Mouse (Mus musculus): Measurements from ENCODE around the gene Fam187a. TPM values are rescaled to one million over a fixed set of nuclear protein-coding genes. Genes with fewer than 3 reads are reported as not detected.

The Fam187a gene
- polyA plus RNA-seq, 1 experiment from 2014 or later = not detected

DNA sequence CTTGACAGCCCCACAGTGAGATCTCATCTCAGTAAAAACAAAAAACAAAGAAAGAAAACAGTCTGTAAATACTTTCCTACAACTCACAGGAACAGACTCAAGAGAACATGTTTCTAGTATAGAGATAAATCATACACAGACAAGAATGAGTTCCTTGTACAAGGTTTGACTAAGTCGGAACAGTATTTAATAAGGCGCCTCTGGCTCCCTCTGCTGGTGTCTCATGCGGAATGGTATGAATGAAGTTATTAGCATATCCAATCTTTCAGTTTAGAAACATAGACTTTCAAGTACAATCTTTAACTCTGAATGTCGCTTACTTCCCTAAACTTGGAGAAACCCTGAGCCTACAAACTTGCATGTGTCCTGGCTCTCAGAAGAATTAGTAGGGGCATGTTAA is 20.7 kb upstream of the Fam187a start:
- Histone ChIP-seq H3K9ac (no peak overlapping the region), H3K4me3 (no peak overlapping the region), H3K4me1 (replicated peaks) (no peaks in the 10 kb centered on the region), H3K4me2 (no peak overlapping the region), H3K27ac (replicated peaks) (no peak overlapping the region), H3K9me3 (no peaks in the 10 kb centered on the region), H3K36me3 (peaks cover 60% of the 10 kb centered on the region), H3K27me3 (no peaks in the 10 kb centered on the region)
- 39% methylated on average over 4 of the region's 4 CpGs for WGBS
- ATAC-seq (ENCODE audit: low FRiP score, low read depth) = no peak

DNA sequence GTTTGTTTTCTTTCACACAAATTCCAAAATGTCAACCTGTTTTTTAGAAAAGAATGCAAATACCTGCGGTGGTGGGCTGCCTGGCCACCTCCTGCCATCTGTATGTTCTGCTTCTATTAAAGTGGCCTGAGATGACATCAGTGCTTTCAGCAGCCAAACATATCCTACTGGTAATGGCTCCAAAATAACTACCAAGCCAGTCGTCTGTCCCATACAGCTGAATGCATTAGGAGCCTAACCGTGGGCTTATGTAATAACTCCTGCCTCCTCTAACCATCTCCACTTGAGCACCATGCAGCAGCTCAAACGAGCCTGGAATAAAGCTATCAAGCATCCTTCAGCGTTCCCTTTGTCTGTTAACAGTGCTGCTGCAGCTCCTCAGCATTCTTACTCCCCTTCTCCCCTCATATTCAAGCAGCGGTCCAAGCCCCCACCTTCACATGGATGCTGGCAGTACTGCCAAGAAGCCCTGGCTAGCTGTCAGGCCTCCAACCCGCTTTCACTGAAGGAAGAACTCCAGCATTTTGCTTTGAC is 10.1 kb upstream of the Fam187a start:
- Histone ChIP-seq H3K4me2 (no peak overlapping the region), H3K9me3 (no peaks in the 10 kb centered on the region), H3K4me1 (replicated peaks) (peaks cover 8% of the 10 kb centered on the region), H3K27me3 (no peaks in the 10 kb centered on the region), H3K9ac (no peak overlapping the region), H3K36me3 (peaks cover 43% of the 10 kb centered on the region), H3K27ac (replicated peaks) (no peak overlapping the region), H3K4me3 (no peak overlapping the region)
- no peak for ATAC-seq (ENCODE audit: low FRiP score, low read depth)
- WGBS = 88% methylated on average over 7 of the region's 7 CpGs

DNA sequence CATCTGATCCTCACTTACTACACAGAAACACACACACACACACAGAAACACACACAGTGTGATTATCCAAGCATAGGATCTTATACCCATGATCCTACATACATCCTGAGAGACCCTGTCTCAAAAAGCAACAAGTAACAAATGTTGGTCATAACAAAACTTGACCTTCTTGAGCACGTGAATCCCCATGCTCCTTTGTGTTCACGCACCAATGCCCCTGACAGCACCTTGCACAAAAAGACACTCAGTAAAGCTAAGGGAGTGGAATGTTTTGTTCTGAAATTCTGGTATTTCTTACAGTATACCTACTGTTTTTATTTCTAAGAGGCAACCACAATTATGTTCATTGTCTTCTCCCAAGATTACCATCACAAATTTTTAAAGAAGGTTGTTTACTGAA is 5.4 kb upstream of the Fam187a start:
- peak overlapping the region; percentile 83 for H3K4me2 ChIP-seq
- peak overlapping the region; percentile 76 for H3K9ac ChIP-seq
- ATAC-seq (ENCODE audit: low FRiP score, low read depth) = no peak
- 64% methylated on average over 2 of the region's 2 CpGs for WGBS
- H3K27ac ChIP-seq (replicated peaks) = no peak overlapping the region
- no peaks in the 10 kb centered on the region for H3K9me3 ChIP-seq
- H3K36me3 ChIP-seq = peaks cover 19% of the 10 kb centered on the region
- H3K27me3 ChIP-seq = no peaks in the 10 kb centered on the region
- peak overlapping the region; percentile 59; the same call in 1 of the 2 replicates for H3K4me3 ChIP-seq
- H3K4me1 ChIP-seq (replicated peaks) = peaks cover 22% of the 10 kb centered on the region

DNA sequence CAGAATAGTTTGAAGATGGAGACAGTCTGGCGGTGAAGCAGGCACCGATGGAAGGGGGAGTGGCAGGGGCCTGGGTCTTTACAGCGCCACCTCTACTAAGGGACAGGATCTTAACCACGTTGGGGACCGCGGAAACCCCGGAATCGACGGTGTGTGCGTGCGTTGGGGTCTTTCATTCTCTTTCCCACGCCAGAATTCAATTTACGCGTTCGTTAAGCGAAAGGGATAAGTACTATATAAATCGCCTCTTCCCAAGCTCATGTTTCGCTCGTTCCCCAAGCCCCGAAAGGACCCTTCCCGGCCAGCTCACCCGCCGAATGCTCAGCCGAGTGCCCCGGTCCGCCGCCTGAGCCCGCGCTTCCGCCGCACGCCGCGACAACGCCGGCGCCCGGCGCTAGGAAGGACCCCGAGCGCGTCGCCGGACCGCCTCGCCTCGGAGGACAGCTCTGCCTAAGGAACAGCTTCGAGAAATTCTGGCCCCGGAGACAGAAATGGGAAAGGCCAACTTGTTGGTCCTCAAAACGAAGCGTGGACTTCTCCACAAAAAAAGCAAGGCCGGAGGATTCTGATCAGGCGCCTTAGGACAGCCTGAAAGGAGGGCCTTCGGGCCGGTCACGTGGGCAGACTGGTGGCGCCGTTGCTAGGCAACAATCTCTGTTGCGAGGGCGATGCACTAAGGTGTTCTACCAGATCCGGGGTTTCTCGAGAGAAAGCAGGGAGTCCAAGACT is 4.2 kb upstream of the Fam187a start, which contains the start of the genes Eftud2 and Ccdc103:
TSS of gene Eftud2 (minus strand) at position 401 of the 729 bp plus-strand sequence.
TSS of gene Ccdc103 (plus strand) at position 620 of the 729 bp plus-strand sequence.
- H3K4me1 ChIP-seq (replicated peaks) = peaks cover 22% of the 10 kb centered on the region
- no peaks in the 10 kb centered on the region for H3K9me3 ChIP-seq
- peak; percentile 94 for ATAC-seq (ENCODE audit: low FRiP score, low read depth)
- under 1% methylated on average over 62 of the region's 62 CpGs for WGBS
- H3K4me3 ChIP-seq = peak within 1 kb of the TSS; percentile 59
- peak within 1 kb of the TSS; percentile 88 for H3K27ac ChIP-seq (replicated peaks)
- H3K9ac ChIP-seq = peak within 1 kb of the TSS; percentile 76
- H3K27me3 ChIP-seq = no peaks in the 10 kb centered on the region
- H3K36me3 ChIP-seq = peaks cover 14% of the 10 kb centered on the region
- H3K4me2 ChIP-seq = peak within 1 kb of the TSS; percentile 83

DNA sequence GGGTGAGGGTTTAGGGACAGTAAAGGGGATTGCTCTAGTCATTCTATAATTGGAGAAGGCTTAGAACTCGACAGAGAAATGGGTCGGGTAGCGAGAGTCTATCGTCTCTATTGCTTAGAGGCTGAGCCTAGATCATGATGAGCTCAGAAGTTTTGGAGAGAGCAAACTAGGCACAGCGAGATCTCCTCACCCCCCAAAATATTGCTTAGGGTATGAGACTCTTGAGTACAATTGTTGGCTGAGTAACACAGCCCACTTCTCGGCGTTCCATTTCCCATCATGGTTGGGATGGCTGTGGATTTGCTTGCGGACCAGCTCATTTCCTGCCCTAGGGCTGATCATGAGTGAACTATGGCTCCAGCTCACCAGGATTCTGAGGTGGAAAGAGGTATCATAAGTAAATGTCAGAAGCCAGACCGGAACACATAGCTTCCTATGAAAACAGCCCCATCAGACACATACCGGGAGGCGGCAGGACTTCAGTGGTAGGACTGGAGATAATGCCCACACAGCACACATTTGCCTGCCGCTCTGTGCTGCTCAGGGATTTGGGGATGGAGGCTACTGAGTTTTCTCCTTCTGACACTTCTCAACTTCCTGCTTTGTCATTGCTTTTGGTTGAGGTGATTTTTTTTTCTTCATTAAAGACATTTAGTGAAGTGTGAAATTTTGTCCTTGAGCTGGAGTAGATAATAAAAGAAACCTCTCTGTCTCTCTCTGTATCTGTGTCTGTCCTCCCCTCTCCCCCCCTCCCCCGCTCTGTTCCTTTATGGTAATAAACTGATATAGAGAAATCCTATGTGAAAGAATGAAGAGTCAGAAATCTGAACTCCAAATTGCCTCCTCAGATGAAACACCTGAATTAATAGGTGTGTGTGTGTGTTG is 3.4 kb upstream of the Fam187a start:
- Histone ChIP-seq H3K4me1 (replicated peaks) (peaks cover 22% of the 10 kb centered on the region), H3K27ac (replicated peaks) (peak overlapping the region; percentile 88), H3K9me3 (no peaks in the 10 kb centered on the region), H3K4me3 (peak overlapping the region; percentile 59), H3K27me3 (no peaks in the 10 kb centered on the region), H3K4me2 (peak overlapping the region; percentile 83), H3K36me3 (peaks cover 11% of the 10 kb centered on the region), H3K9ac (peak overlapping the region; percentile 76)
- ATAC-seq (ENCODE audit: low FRiP score, low read depth) = peak; percentile 63
- 16% methylated on average over 13 of the region's 13 CpGs for WGBS

DNA sequence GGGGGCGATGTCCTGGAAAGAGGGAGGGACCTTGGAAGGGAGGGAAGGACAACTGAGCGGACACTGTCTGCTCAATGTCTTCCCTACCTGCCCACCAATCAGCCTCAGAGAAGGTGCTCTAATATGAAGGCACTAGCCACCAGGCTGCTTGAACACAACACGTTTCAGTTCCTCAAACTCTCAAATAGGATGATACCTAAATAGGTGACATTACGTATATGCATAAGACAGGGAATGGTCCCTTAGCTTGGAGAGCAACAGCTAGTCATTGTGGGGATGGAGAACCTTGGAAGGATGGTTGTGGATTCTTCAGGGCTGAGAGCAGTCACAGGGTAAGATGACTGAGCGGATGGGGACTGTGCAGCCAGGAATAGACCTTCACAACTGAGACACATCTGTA is 2.5 kb downstream of the Fam187a start:
- no peak overlapping the region for H3K4me3 ChIP-seq
- H3K27ac ChIP-seq (replicated peaks) = no peak overlapping the region
- no peaks in the 10 kb centered on the region for H3K9me3 ChIP-seq
- no peak overlapping the region for H3K9ac ChIP-seq
- peaks cover 10% of the 10 kb centered on the region for H3K4me1 ChIP-seq (replicated peaks)
- 88% methylated on average over 5 of the region's 5 CpGs for WGBS
- peaks cover 16% of the 10 kb centered on the region for H3K27me3 ChIP-seq
- no peak for ATAC-seq (ENCODE audit: low FRiP score, low read depth)
- H3K4me2 ChIP-seq = no peak overlapping the region
- H3K36me3 ChIP-seq = no peaks in the 10 kb centered on the region

DNA sequence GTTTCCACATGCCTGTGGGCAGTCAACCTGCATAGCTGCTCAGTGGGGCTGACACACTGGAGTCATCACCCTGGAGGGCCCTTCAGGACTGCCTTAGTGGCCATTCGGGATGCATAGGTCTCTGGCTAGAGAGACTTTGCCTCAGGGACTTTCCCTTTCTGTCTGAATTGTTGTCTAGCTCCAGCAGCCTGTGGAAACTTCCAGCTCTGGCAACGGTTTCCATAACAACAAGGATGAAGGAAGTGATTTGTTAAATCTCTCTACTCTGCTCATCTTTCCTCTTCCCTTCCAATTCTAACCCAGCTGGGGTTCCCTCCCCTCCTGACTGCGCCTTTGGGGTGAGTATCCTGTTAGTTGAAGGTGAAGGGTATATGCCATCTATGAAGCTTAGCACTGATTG is 3.2 kb downstream of the Fam187a start:
- no peak for ATAC-seq (ENCODE audit: low FRiP score, low read depth)
- 56% methylated on average over 3 of the region's 3 CpGs for WGBS
- H3K27ac ChIP-seq (replicated peaks) = no peak overlapping the region; the same call in 1 of the 2 replicates

DNA sequence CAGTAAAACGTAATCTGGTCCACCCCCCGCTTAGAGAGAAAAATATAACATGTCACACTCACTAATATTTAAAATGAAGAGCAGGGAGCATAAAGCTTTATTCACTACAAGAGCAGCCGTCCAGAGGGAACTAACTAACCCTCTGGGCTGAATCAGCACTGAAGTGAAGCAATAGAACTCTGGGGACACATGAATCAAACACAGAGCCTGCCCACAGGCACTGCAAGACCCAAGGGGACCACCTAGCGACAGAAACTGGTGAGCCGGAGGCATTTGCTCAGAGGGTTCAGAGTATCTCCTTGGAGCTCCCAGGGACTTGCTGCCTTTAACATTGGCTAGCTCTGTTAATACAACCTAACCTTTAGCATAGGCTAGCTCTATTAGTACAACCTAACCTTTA is 5.1 kb downstream of the Fam187a start:
- Histone ChIP-seq H3K4me1 (replicated peaks) (peaks cover 17% of the 10 kb centered on the region), H3K36me3 (no peaks in the 10 kb centered on the region), H3K27ac (replicated peaks) (no peak overlapping the region), H3K4me2 (no peak overlapping the region), H3K9ac (no peak overlapping the region), H3K4me3 (no peak overlapping the region), H3K27me3 (peaks cover 41% of the 10 kb centered on the region), H3K9me3 (no peaks in the 10 kb centered on the region)
- ATAC-seq (ENCODE audit: low FRiP score, low read depth) = no peak
- WGBS = 55% methylated on average over 5 of the region's 5 CpGs

More for the DNA sequence above, 3.2 kb downstream of the Fam187a start:
- Histone ChIP-seq H3K27me3 (peaks cover 22% of the 10 kb centered on the region), H3K4me1 (replicated peaks) (peaks cover 14% of the 10 kb centered on the region), H3K36me3 (no peaks in the 10 kb centered on the region), H3K4me2 (no peak overlapping the region), H3K4me3 (no peak overlapping the region), H3K9me3 (no peaks in the 10 kb centered on the region), H3K9ac (no peak overlapping the region)

DNA sequence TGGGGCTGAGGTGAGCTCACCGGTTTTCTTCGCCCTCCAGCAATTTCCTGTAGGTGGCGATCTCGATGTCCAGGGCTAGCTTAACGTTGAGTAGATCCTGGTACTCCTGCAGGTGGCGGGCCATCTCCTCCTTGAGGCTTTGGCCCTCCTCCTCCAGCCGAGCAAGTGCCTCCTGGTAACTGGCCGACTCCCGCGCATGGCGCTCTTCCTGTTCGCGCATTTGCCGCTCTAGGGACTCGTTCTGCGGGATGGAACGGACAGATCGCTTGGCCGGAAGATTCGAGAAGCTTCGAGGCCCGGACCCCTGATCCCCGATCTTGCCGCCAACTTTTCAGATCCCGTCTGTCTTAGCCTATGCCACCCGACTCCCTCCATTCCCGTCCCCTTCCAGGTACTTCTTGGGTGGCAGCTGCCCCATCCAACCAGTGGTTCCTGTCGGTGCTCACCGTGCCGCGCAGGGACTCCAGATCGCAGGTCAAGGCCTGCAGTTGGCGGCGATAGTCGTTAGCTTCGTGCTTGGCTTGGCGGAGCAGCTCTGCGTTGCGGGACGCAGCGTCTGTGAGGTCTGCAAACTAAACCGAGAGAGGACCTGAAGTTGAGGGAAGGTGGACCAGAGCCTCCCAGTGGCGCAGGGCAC is 8.2 kb downstream of the Fam187a start:
- 0 out of 2 replicates have a peak, but pooled peaks have one; percentile 43 for ATAC-seq (ENCODE audit: low FRiP score, low read depth)
- peaks cover 18% of the 10 kb centered on the region for H3K4me1 ChIP-seq (replicated peaks)
- peak overlapping the region; percentile 55 for H3K4me2 ChIP-seq
- H3K9me3 ChIP-seq = no peaks in the 10 kb centered on the region
- H3K27ac ChIP-seq (replicated peaks) = no peak overlapping the region
- no peaks in the 10 kb centered on the region for H3K36me3 ChIP-seq
- peak overlapping the region; percentile 24 for H3K4me3 ChIP-seq
- H3K9ac ChIP-seq = peak overlapping the region; percentile 23; the same call in 1 of the 2 replicates
- WGBS = 3% methylated on average over 43 of the region's 43 CpGs
- H3K27me3 ChIP-seq = peaks cover 45% of the 10 kb centered on the region

DNA sequence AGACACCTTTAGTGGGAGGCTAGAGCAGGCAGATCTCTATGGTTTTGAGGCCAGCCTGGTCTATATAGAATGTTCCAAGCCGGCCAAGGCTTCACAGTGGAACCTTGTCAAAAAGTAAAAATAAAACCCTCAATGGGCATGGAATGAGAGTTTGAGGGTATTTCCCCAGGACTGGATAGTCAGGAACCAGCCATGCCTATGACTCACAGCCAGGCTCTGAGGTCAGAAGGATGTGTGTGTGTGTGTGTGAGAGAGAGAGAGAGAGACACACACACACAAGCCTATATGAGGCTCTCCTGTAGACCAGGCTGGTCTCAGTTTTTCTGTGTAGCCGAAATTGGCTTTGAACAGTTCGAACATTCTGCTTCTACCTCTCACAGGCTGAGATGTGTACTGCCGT is 9.7 kb downstream of the Fam187a start:
- no peak overlapping the region for H3K4me3 ChIP-seq
- H3K27me3 ChIP-seq = peaks cover 45% of the 10 kb centered on the region
- no peaks in the 10 kb centered on the region for H3K36me3 ChIP-seq
- H3K9ac ChIP-seq = no peak overlapping the region
- 91% methylated on average over 4 of the region's 4 CpGs for WGBS
- peaks cover 17% of the 10 kb centered on the region for H3K4me1 ChIP-seq (replicated peaks)
- H3K9me3 ChIP-seq = no peaks in the 10 kb centered on the region
- no peak for ATAC-seq (ENCODE audit: low FRiP score, low read depth)
- H3K4me2 ChIP-seq = no peak overlapping the region
- H3K27ac ChIP-seq (replicated peaks) = no peak overlapping the region

DNA sequence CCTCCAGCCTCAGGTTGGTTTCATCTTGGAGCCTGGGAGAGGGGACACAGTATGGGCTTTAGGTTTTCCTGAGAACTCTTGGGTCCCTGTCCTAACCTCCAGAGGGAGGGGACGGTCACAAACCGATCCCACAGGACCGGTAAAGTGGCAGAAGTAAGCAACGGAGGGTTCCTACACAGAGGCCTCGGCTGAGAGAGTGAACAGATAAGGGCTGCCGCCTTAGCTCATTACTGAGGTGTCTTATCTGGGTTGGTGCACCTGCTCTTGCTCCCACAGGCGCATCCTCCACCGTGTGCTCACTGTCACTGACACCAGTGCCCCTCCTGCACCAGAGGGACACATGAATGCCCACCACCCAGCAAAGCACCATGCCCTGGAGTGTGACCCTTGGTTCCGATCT is 10.8 kb downstream of the Fam187a start:
- peaks cover 17% of the 10 kb centered on the region for H3K4me1 ChIP-seq (replicated peaks)
- H3K9ac ChIP-seq = no peak overlapping the region
- no peaks in the 10 kb centered on the region for H3K9me3 ChIP-seq
- H3K27ac ChIP-seq (replicated peaks) = no peak overlapping the region
- no peaks in the 10 kb centered on the region for H3K36me3 ChIP-seq
- H3K4me3 ChIP-seq = no peak overlapping the region
- 76% methylated on average over 9 of the region's 9 CpGs for WGBS
- peaks cover 43% of the 10 kb centered on the region for H3K27me3 ChIP-seq
- ATAC-seq (ENCODE audit: low FRiP score, low read depth) = no peak
- H3K4me2 ChIP-seq = no peak overlapping the region

Measured in hindbrain, embryonic 15.5 days (tissue).